In genomic region chr6:30465586-30465985, GRCm38 (mm10) we compare ENCODE assay signal across 22 mouse cellular contexts. TPM values are rescaled to one million over a fixed set of nuclear protein-coding genes. Genes with fewer than 3 reads are reported as not detected.
DNase-seq lines count a peak whose midpoint lies in the region; ATAC-seq and TF ChIP-seq lines count a peak whose summit lies in the region.
"Had no signal": no experiment of that assay in that cellular context is flagged by ENCODE, and none has a peak within 500 bp of the region (broad histone marks: within the 10 kb centered on the region; RNA-seq: fewer than 3 reads in every experiment).

No protein-coding gene starts in this region.

- no peaks in the 10 kb centered on the region for H3K9me3 ChIP-seq in heart, embryonic 12.5 days (replicated peaks)
- H3K9me3 ChIP-seq in lung, postnatal 0 days (ENCODE audit: low read length): no peaks in the 10 kb centered on the region
- no peaks in the 10 kb centered on the region for H3K9me3 ChIP-seq in limb, embryonic 10.5 days (replicated peaks)
- H3K9me3 ChIP-seq: embryonic facial prominence, embryonic 12.5 days; forebrain, embryonic 13.5 days; forebrain, embryonic 15.5 days had no signal

- WGBS in heart, embryonic 12.5 days: 88% methylated on average over 11 of the region's 11 CpGs
- WGBS in lung, postnatal 0 days: 66% methylated on average over 11 of the region's 11 CpGs
- 85% methylated on average over 11 of the region's 11 CpGs for WGBS in limb, embryonic 10.5 days

- TF ChIP-seq EP300 in lung, postnatal 0 days (IDR thresholded peaks at IDR 0.05): no peak

- DNase-seq in cerebellum, adult 9-11 months: peak; percentile 39
- DNase-seq in cerebellum, postnatal 10 days: no peak
- peak; percentile 12 to 43 for DNase-seq in heart, adult 18-20 months
- DNase-seq in lung, postnatal 0 days (ENCODE audit: low spot score): peak; percentile 8
- DNase-seq in lung, postnatal 14 days: no peak
- DNase-seq in limb, embryonic 10.5 days (ENCODE audit: low spot score): no peak
- no peak for DNase-seq in gastrocnemius, postnatal 4 days (ENCODE audit: low spot score in 2 of 2)
- DNase-seq: adrenal gland, adult 2 months; adrenal gland, postnatal 10 days; adrenal gland, postnatal 25 days; cerebellum, adult 11 months; cerebellum, adult 2 months; cerebellum, adult 9-10 months; cerebellum, postnatal 36 days; embryo, embryonic 11 days; forebrain, postnatal 0 days had no signal

- no peak overlapping the region for H3K9ac ChIP-seq in heart, embryonic 12.5 days
- no peak overlapping the region for H3K9ac ChIP-seq in lung, postnatal 0 days (replicated peaks; ENCODE audit: low read depth)
- H3K9ac ChIP-seq: embryonic facial prominence, embryonic 12.5 days; forebrain, embryonic 13.5 days; forebrain, embryonic 15.5 days; forebrain, postnatal 0 days had no signal

- H3K4me1 ChIP-seq in heart, embryonic 12.5 days (replicated peaks): peaks cover 43% of the 10 kb centered on the region
- peaks cover 9% of the 10 kb centered on the region; the same call in 1 of the 2 replicates for H3K4me1 ChIP-seq in lung, postnatal 0 days (ENCODE audit: insufficient read depth, low read depth, low read length)
- peaks cover 86% of the 10 kb centered on the region for H3K4me1 ChIP-seq in limb, embryonic 10.5 days

- H3K4me2 ChIP-seq in heart, embryonic 12.5 days: no peak overlapping the region
- no peak overlapping the region for H3K4me2 ChIP-seq in lung, postnatal 0 days (replicated peaks; ENCODE audit: low read depth, low read length)
- H3K4me2 ChIP-seq: embryonic facial prominence, embryonic 12.5 days; forebrain, embryonic 13.5 days; forebrain, embryonic 15.5 days had no signal

- H3K27ac ChIP-seq in heart, embryonic 12.5 days (ENCODE audit: poor library complexity, severe bottlenecking): no peak overlapping the region
- no peak overlapping the region for H3K27ac ChIP-seq in lung, postnatal 0 days (ENCODE audit: low read length)
- 0 out of 2 replicates have a peak overlapping the region, but pooled peaks have one; percentile 73 for H3K27ac ChIP-seq in limb, embryonic 10.5 days
- H3K27ac ChIP-seq: embryonic facial prominence, embryonic 12.5 days; forebrain, embryonic 13.5 days; forebrain, embryonic 15.5 days had no signal

- H3K27me3 ChIP-seq in heart, embryonic 12.5 days (replicated peaks): no peaks in the 10 kb centered on the region
- no peaks in the 10 kb centered on the region for H3K27me3 ChIP-seq in lung, postnatal 0 days (replicated peaks; ENCODE audit: insufficient read depth, low read length)
- no peaks in the 10 kb centered on the region for H3K27me3 ChIP-seq in limb, embryonic 10.5 days (ENCODE audit: low read depth, poor library complexity, severe bottlenecking)
- H3K27me3 ChIP-seq: embryonic facial prominence, embryonic 12.5 days; forebrain, embryonic 13.5 days; forebrain, embryonic 15.5 days had no signal

- no peak for ATAC-seq in heart, embryonic 12.5 days (ENCODE audit: insufficient number of reproducible peaks, low FRiP score)
- ATAC-seq in lung, postnatal 0 days: no peak
- ATAC-seq: forebrain, embryonic 13.5 days; forebrain, embryonic 15.5 days; forebrain, postnatal 0 days had no signal

- no peak overlapping the region for H3K4me3 ChIP-seq in heart, embryonic 12.5 days
- H3K4me3 ChIP-seq in lung, postnatal 0 days (ENCODE audit: low read depth, low read length): no peak overlapping the region
- no peak overlapping the region for H3K4me3 ChIP-seq in limb, embryonic 10.5 days
- H3K4me3 ChIP-seq: embryonic facial prominence, embryonic 12.5 days; forebrain, embryonic 13.5 days; forebrain, embryonic 15.5 days had no signal

- TF ChIP-seq CTCF in lung, postnatal 0 days (IDR thresholded peaks at IDR 0.05): no peak

- H3K36me3 ChIP-seq in heart, embryonic 12.5 days: no peaks in the 10 kb centered on the region
- H3K36me3 ChIP-seq in lung, postnatal 0 days (ENCODE audit: insufficient read depth, low read length): no peaks in the 10 kb centered on the region
- no peaks in the 10 kb centered on the region for H3K36me3 ChIP-seq in limb, embryonic 10.5 days
- H3K36me3 ChIP-seq: embryonic facial prominence, embryonic 12.5 days; forebrain, embryonic 15.5 days had no signal

RNA-seq across cellular contexts. Expression of gene Tmem209, which starts 44.0 kb away (rescaled TPM):
- total RNA-seq in heart, adult 18-20 months (2021): 1 to 10 TPM; 8.5 to 8.6 TPM
- polyA plus RNA-seq in heart, embryonic 12.5 days (2016; fragmentation: Nextera tagmentation; extraction: Ambion mirVana): 27.5 and 31.1 TPM in 2 replicates
- polyA plus RNA-seq in lung, postnatal 0 days (2015; fragmentation: Nextera tagmentation; extraction: Ambion mirVana): 14.6 TPM in 2 replicates
- 45.7 and 51.6 TPM in 2 replicates for polyA plus RNA-seq in limb, embryonic 10.5 days (2016; fragmentation: Nextera tagmentation; extraction: Ambion mirVana)
- total RNA-seq in gastrocnemius, postnatal 4 days (2021): 10 to 100 TPM; 15.7 to 16.4 TPM

RNA-seq across cellular contexts. Expression of gene Ssmem1, which starts 44.1 kb away (rescaled TPM):
- under 1 TPM in 1 of 2 experiments, not detected in 1; 0.41 TPM for total RNA-seq in heart, adult 18-20 months (2021)
- polyA plus RNA-seq in heart, embryonic 12.5 days (2016; fragmentation: Nextera tagmentation; extraction: Ambion mirVana): 0.17 and 0.26 TPM in 2 replicates
- 0.12 TPM in 1 of 2 replicates, not detected in the other for polyA plus RNA-seq in lung, postnatal 0 days (2015; fragmentation: Nextera tagmentation; extraction: Ambion mirVana)
- polyA plus RNA-seq in limb, embryonic 10.5 days (2016; fragmentation: Nextera tagmentation; extraction: Ambion mirVana): 0.38 and 0.59 TPM in 2 replicates
- under 1 TPM; 0.49 to 0.74 TPM for total RNA-seq in gastrocnemius, postnatal 4 days (2021)
- total RNA-seq: common myeloid progenitor, adult 5-6 weeks had no signal
- polyA plus RNA-seq: adrenal gland, adult 2 months; forebrain, embryonic 11.5 days; forebrain, embryonic 13.5 days; forebrain, embryonic 15.5 days; forebrain, postnatal 0 days had no signal

Comparison
In these comparisons a context has a peak if more than half of its experiments do, and no peak if none do; other contexts are left out.
1. DNase-seq: peak in cerebellum, adult 9-11 months (single experiment), heart, adult 18-20 months (2 of 2) and lung, postnatal 0 days (single experiment); none in cerebellum, postnatal 10 days (0 of 2), lung, postnatal 14 days (single experiment), limb, embryonic 10.5 days (single experiment) and gastrocnemius, postnatal 4 days (0 of 2).